Mouse (Mus musculus) v-Abl transformed pro-B cells (cell line): ENCODE measurements around the gene Nlrc5.

Source experiments
- in situ Hi-C, 2 experiments: fragments of 400-800 bp; cut with MboI; formaldehyde crosslinking; loops; one replicate each; pipeline ENCODE4 v1.15.1; 2025; ENCODE audit not compliant: unreplicated experiment in 2 of 2

Gene Nlrc5

DNA sequence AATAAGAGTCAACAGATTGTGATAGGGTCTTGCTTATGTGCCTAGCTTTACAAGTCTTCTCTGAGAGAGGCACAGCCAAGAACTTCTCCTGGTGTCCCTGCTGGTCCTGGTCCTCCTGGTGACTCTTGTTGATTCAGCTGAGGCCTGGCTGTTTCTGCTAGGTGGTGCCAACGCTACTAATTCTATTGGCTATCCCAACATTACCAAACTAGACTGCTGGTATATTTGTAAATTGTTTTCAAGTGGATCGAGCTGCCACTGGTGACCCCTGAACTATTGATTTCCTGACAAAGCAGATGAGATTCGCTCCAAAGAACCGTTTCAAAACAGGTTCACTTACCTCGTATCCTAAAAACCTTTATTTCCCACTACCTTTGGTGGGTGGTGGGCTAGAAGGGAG lies 20.7 kb downstream of the Nlrc5 start:
- in situ Hi-C loops: no loop called here

DNA sequence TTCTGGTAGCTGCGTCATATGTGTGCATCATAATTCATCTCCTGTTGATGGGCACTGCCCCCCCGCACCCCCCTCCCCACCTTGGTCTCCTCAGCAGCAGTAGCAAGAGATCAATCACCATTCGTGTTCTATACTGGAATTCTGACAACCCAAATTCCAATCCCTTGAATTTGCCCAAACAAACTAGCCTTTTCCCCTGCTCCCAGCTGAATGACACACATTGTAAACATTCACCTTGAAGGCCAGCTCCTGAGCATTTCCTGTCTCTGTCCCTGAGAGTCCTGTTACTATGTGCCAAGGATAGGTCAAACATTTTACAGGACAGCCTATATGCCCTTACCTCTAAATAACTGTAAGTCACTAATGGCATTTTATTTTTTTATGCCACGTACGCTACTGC lies 21.9 kb downstream of the Nlrc5 start:
- in situ Hi-C loops: no loop called here

DNA sequence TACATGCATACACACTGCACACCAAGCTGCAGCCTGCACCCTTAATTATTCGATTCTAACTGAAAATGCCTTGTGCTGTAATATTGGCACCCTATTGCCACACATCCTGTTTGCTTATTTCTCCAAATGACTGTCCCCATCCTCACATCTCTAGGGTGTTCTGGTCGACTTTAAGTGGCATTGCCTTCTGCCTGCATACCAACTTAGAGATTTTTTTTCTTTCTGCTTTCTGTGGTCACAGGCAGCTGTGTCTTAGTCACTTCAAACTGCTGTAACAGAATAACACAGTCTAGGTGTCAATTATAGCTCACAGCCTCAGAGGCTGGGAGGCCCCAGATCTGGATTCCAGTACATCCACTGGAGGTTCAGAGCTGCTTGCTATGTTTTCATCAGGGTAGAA lies 24.4 kb downstream of the Nlrc5 start:
- in situ Hi-C loops: no loop called here

DNA sequence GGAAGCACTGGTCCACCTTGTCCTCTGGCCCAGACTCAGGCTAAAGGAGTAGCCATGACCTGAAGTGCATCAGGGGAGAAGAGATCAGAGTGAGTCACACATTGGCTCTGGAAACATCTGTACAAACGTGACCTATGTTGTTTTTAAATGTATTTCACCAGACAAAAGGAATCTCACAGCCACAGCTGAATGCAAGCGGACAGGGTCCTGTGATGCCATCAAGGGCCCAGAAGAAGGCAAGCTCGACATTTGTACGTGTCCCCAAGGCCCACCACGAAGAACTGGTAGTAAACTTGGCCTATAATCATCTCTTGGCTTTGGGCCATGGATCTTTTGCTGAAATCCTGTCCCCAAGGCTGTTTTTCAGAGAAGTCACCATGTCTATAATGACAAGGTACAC lies 35.5 kb downstream of the Nlrc5 start:
- in situ Hi-C loops: no loop called here

DNA sequence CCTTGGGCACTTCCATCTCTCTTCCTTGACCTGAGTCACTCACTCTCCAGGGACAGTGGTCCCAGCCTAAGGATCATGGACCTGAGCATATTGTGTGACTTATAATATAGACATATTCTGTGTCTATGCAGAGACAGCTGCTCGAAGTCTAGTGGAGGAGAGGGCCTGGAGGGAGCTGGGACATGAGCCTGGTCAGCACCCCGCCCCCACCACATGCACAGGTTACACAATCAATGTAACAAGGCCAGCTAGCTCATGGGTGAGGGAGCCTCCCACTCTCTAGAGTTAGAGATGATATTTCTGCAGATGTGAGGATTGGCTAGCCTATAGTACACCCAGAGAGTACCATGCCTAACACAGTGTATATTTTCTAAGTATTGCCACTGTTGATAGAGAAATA lies 36.6 kb downstream of the Nlrc5 start:
- in situ Hi-C loops: no loop called here

DNA sequence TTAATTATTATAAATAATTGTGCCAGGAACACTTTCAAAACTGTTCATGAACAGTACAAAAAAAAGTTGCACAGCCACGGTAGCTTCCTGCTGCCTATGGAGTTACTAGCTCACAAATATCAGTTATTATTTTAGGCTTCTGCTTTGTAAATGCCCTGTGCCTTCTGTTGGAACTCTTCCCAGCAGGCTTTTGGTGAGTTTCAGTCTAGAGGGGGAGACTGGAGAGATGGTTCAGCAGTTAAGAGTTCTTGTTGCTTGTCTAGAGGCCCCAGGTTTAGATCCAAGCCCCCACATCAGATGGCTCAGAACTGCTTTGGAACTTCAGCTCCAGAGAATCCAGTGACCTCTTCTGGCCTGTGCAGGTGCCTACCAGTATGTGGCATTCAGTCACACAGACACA lies 37.1 kb downstream of the Nlrc5 start:
- in situ Hi-C loops: no loop called here

DNA sequence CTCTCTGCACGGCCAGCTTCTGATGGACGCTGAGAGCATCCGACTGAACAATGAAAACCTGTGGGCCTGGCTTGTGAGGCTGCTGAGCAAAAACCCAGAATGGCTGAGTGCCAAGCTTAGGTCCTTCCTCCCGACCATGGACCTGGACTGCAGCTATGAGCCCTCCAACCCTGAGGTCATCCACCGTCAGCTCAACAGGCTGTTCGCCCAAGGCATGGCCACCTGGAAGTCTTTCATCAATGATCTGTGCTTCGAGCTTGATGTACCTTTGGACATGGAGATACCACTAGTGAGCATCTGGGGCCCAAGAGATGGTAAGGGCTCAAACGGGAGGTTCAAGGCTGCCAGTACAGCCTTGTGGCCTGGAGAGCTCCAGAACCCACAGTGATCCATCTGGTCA lies 38.6 kb downstream of the Nlrc5 start:
- in situ Hi-C loops: no loop called here

DNA sequence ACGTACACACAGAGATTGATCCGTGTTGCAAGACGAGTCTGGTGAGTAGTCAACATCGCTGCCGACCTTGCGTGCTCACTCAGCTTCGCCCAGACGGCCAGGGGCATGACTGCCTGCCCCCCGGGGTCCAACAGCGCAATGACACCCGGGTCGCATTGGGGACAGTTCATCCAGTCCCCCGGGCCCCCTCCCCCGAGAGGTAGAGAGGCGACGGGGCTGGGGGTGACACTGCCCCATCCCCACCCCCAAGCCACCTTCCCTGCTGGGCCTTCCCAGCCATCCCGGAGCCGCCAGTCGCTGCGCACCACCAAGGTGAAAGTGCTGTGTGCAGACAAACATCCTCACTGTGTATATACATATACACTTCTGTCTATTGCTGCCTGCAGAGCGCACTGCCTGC lies 39.3 kb downstream of the Nlrc5 start:
- in situ Hi-C loops: no loop called here

DNA sequence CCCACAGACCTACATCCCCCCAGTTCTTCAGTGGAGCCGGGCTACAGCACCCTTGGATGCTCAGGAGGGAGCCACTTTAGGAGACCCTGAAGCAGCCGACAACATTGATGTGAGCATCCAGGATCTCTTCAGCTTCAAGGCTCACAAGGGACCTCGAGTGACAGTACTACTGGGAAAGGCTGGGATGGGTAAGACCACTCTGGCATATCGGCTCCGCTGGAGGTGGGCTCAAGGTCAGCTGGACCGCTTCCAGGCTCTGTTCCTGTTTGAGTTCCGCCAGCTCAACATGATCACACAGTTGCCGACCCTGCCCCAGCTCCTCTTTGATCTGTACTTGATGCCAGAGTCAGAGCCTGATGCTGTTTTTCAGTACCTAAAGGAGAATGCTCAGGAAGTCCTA lies 41.6 kb downstream of the Nlrc5 start:
- in situ Hi-C loops: loop anchor here (5.0 kb wide), 2 partner anchors 43 to 73 kb away; partner anchors contain the start of gene Nlrc5 (in 1 of the 2)

DNA sequence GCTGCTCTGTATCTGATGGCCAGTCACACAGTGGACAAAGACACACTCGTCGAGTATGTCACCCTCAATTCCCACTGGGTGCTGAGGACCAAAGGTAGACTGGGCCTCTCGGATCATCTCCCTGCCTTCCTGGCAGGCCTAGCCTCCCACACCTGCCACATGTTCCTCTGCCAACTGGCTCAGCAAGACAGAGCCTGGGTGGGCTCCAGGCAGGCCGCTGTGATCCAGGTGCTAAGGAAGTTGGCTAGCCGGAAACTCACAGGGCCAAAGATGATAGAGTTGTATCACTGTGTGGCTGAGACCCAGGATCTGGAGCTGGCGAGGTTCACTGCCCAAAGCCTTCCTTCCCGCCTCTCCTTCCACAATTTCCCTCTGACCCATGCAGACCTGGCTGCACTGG lies 42.7 kb downstream of the Nlrc5 start:
- in situ Hi-C loops: loop anchor here (5.0 kb wide), 2 partner anchors 45 to 75 kb away; partner anchors contain the start of gene Nlrc5 (in 1 of the 2)

DNA sequence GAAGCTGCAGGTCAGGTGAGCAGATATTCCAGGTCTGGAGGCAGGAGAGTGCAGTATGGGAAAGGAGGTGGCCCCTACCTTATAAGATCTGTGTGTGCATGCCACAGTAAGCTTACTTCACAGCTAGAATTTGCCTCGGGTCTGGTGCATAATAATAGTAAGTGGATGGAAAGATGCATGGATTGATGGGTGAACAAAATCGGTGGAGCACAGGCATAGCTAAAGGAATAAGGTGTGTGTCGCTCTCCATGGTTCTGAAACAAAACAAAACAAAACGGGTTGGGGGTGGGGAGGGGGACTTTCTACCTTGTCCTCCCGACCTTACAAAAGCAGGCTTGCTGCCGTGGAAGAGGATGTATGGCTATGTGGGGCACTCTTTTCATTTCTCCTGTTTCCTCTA lies 47.9 kb downstream of the Nlrc5 start:
- in situ Hi-C loops: loop anchor here in 1 of 2 experiments (10.0 kb wide), 1 partner anchor 47 kb away; the partner anchor contains the start of gene Nlrc5

DNA sequence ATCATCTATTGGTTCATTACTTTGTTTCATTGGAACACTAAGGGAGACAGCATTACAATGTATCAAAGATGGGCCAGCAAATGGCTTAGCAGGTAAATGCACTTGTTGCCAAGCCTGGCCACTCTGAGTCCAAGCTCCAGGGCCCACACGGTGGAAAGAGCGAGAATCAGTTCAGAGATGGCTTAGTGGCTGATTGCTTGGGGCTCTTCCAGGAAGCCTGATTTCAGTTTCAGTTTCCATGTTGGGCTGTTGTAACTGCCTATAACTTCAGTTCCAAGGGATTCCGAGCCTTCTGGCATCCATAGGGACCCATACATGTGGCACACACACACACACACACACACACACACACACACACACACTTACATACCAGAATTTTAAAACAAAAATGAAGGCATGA lies 51.1 kb downstream of the Nlrc5 start:
- in situ Hi-C loops: loop anchor here in 1 of 2 experiments (10.0 kb wide), 1 partner anchor 50 kb away; the partner anchor contains the start of gene Nlrc5

DNA sequence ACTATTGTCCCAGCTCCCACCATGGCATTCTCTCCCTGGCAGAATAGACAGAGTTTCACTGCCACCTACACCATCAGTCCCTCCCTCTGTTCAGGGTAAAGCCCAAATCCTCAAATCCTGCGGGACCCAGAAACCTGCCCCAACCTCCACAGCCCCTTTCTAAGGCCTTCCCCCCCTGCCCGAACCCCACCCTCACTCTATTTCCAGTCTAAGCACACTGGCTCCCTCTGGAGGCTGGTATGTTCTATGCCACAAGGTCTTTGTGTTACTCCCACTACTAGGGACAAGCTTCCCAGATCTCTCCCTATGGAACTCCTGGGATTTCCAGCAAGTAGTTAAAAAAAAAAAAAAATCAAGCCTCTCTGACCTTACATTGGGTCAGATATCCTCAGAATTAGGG lies 51.7 kb downstream of the Nlrc5 start:
- in situ Hi-C loops: loop anchor here in 1 of 2 experiments (10.0 kb wide), 1 partner anchor 51 kb away; the partner anchor contains the start of gene Nlrc5

DNA sequence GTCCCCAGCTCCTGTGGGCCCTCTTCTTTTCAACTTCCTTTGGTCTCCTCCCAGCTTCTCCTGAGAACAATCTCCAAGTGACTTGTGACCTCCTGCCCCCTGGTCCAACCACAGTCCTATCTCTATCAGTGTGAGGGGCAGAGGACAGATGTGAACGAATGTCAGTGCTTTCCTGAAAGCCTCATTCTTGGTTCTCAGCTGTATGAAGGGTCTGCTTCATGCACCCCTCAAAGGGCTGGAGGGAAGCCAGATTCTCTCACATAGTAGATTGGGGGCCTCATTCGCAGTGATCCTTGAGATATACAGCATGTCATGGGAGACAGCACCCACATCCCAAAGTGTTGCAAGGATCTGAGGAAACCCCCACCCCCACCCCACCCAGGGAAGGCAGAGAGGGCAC lies 53.9 kb downstream of the Nlrc5 start:
- in situ Hi-C loops: loop anchor here in 1 of 2 experiments (10.0 kb wide), 1 partner anchor 53 kb away; the partner anchor contains the start of gene Nlrc5

DNA sequence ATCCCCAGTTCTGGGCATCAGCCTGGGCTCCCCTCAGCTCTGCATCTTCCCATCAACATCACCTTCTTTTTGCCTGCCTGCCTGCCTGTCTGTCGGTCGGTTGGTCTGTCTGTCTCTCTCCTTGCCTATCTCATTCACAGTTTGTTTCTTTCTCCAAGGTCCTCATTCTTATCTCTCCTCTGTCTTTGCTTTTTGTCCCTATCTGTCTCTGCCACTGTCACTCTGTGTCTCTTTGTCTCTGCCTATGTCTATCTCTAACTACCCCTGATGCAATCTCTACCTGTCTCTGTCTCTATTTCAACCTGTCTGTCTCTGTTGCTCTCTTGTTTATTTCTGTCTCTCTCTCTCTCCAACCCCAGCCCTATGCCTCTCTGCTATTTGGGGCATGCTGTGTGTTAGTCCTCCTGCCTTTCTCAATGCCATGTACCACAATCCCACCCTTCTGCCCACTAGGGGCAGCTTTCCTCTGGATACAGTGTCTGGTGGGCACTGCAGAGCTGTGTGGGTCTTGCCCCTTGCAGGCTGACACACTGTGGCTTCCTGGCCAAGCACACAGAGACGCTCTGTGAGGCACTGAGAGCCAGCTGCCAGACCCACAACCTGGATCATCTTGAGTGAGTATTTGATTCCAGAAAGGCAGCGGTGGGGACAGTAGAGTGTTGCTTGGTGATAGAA lies 55.8 kb downstream of the Nlrc5 start:
- in situ Hi-C loops: loop anchor here (5.0 to 10.0 kb wide), 5 partner anchors 55 to 325 kb away; partner anchors contain the start of genes Pllp (in 2 of the 2), Ccl17 (in 1 of the 2), Fam192a (in 1 of the 2) and Nlrc5 (in 1 of the 2)

DNA sequence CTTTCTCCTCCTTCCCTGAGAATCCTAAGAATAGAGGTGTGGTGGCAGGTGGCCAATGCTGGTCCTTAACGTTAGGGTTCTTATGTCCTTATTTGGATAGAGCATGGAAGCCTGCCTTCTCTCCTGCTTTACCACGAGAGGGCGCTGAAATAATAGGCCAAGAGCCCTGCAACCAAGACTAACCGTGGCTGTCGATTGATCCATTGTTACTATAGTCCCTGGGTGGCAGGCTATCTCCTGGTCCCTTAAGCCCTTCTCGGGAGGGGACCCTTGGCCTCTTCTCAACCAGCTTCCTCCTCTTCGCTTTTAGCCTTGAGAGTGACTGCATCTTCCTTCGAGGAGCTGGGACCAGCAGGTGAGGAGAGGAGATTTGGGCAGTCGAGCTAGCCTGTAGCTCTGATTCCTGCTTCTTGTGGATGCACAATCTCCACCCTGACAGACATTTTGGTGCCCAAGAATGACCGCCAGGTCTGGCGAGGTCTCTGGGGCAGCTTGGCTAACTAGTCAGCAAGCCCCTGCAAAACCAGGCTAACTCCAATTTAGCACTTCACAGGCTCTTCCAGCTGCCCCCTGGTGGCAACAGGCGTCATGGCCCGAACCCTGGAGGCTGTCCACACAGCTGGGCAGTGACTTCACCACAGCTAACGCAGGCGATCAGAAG lies 58.0 kb downstream of the Nlrc5 start:
- in situ Hi-C loops: loop anchor here (5.0 to 10.0 kb wide), 4 partner anchors 113 to 323 kb away; partner anchors contain the start of genes Pllp (in 2 of the 2), Ccl17 (in 1 of the 2), Fam192a (in 1 of the 2) and Rspry1 (in 1 of the 2)

DNA sequence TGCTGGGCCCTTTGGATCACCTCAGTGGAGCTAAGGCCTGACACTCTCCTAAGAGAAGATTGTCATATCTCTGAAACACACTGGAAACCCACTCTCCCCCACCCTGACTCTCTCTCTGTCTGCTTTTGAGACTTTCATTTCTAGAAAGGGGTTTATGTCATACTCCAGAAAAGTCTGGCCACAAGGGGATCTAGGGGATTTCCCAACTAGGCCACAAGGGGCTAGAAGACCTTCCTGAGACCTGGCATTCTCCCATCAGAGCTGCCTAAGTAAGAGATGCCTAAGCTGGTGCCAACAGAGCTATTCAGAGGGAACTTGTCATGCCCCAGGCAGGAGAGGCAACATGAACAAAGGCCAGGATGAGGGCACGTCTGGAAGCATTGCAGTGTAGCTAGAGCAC lies 59.1 kb downstream of the Nlrc5 start:
- in situ Hi-C loops: loop anchor here (5.0 to 10.0 kb wide), 4 partner anchors 112 to 322 kb away; partner anchors contain the start of genes Pllp (in 2 of the 2), Ccl17 (in 1 of the 2), Fam192a (in 1 of the 2) and Rspry1 (in 1 of the 2)

DNA sequence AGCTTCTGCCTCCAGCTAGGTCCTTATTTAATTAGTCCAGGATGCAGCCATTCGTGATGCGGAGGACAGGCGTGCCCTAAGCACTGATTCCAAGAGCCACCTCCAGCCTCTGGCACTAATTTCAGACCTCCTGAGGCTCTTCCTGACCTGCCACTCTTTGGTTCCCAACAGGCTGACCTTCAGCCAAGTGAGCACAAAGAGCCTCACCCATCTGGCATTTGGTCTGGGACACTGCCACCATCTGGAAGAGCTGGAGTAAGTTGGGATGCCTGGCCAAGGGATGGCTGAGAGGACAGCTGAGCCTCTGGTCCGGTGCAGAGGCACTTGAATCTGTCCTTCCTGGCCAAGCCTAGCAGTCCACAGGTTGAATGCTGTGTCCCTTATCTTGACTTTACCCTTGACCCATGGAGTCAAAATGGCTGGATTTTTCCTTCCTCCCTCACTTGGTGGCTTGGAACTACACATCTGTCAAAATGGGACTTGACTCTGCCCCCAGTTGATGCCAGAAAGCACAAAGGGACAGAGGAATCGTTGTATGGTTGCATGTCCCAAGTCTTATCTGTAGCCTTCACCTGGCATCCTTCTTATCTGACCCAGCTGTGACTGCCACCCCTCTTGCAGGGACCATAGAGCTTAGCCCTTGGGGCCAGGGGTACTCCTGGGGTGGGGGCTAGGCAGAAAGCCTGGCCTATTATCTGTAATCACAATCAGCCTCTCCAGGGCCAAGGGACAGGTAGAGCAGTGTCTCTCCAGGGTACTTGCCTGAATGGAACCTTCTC lies 81.5 kb downstream of the Nlrc5 start:
- in situ Hi-C loops: no loop called here

DNA sequence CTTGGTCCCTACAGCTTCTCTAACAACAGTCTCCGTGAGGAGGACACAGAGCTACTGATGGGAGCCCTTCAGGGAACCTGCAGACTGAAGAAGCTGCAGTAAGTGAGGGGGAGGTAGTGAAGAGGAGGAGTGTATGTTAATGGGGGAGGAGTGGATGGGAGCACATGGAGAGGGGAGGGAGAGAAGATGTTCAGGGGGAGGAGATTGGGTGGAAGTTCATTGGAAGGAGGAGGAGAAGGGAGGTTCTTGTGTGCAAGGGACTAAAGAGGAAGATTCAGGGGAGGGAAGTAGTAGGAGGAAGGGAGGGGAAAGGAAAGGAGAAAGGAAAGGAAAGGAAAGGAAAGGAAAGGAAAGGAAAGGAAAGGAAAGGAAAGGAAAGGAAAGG lies 82.0 kb downstream of the Nlrc5 start:
- in situ Hi-C loops: no loop called here

DNA sequence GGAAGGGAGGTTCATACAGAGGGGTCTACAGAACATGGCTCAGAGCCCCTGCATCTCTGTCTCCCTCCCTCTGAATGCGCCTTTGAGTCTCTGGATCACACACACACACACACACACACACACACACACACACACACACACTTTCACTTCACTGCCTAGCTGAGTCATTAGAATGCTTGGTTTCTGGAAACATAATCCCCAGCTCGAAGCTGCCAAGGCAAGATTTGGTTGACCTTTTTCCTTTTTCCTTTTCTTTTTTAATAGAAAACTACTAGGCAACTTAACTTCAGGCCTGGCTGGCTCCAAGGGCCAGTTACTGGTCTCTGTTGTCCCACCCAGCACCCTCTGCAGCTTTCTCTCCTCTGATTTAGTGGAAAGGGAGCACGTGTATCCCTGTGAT lies 82.6 kb downstream of the Nlrc5 start:
- in situ Hi-C loops: no loop called here

DNA sequence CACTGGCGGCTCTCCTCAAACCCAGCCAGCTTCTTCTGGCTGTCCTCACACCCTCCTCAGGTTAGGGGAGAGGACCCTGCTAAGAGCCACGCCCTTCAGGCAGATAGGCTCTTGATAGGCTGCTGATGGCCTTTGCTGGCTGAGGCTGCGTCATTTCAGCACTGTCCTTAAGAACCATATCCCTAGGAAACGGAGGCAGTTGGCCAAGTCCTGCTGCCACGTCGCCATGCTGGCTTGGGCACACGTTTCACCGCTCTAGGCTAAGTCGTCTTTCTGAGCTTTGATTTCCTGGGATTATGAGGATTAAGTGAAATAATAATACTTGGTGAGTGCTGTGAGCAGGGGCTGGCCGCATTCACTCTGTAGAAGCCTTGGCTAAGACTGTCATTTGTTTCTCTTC lies 84.2 kb downstream of the Nlrc5 start:
- in situ Hi-C loops: no loop called here
